Mouse (Mus musculus): ENCODE data around the gene Elane. TPM values are rescaled to one million over a fixed set of nuclear protein-coding genes. Genes with fewer than 3 reads are reported as not detected.
A peak's percentile ranks its signal among the peaks of the same experiment; 100 is the strongest.

Gene Elane
- polyA plus RNA-seq, 1 experiment from 2014 or later, result not detected

DNA sequence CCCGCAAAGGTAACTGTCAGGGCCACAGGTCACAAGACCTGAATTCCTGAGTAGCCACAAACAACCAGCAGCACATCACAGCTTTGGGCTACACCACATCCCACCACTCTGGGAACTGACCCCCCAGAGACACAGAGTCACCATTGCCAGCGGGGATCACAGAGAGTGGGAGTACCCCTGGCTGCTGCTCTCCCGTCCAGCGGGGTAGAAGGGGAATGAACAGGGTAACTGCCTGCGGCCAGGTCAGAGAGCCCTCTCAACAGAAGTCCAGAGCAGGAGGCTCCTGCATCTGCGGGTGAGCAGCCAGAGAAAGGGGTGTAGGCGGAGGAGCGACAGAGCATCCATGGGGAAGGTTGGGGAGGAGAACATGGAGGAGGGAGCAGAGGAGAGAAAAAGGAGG is 30.0 kb downstream of the Elane start:
- Histone ChIP-seq H3K4me2 (peak overlapping the region; percentile 95), H3K27me3 (peaks cover 39% of the 10 kb centered on the region), H3K27ac (peak overlapping the region; percentile 68), H3K4me3 (replicated peaks) (peak overlapping the region; percentile 82), H3K4me1 (replicated peaks) (peaks cover 53% of the 10 kb centered on the region), H3K36me3 (peaks cover 21% of the 10 kb centered on the region), H3K9me3 (no peaks in the 10 kb centered on the region), H3K9ac (replicated peaks) (peak overlapping the region; percentile 95)
- ATAC-seq (ENCODE audit: insufficient number of reproducible peaks, insufficient read depth, low FRiP score, low TSS enrichment, low read depth), result no peak
- 7% methylated on average over 8 of the region's 8 CpGs for WGBS

DNA sequence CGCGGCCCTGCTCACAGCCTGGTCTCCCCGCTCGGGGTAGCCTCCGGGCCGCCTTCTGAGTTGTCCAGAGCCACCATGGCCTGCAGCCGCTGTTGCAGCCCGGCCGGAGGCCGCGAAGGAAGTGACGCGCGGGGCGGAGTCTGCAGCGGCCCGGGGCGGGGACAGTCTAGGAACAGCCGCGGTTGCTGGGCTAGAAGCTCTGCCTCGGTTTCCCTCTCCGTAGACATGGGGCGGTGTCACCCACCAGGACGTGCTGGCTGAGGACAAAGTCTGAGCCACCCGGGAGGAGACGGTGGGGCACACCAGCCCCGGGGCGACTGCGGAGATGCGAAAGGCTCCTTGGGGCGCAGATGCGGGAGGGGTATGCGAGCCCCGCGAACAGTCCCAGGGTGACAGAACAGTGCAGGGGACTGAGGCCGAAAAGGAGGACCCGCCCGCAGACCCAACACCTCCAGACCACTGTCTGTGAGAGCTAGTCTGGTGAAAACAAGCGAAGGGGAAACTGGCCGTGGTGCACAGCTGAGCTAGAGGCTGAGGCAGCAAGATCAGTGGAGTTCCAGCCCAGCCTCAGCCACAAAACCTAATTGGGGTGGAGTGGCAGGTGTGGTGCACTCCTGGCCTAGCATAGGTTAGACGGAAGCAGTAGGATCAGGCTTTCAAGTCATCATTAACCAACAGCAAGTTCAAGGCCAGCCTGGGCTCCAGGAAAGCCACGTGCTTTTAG is 30.9 kb downstream of the Elane start, which contains the start of gene Kiss1r:
TSS of gene Kiss1r (plus strand) at position 164 of the 724 bp plus-strand sequence.
- H3K4me2 ChIP-seq, result peak within 1 kb of the TSS; percentile 95
- H3K27ac ChIP-seq, result peak within 1 kb of the TSS; percentile 68
- ATAC-seq (ENCODE audit: insufficient number of reproducible peaks, insufficient read depth, low FRiP score, low TSS enrichment, low read depth), result peak; percentile 82
- peaks cover 12% of the 10 kb centered on the region for H3K36me3 ChIP-seq
- H3K4me3 ChIP-seq (replicated peaks), result peak within 1 kb of the TSS; percentile 82
- H3K27me3 ChIP-seq, result peaks cover 48% of the 10 kb centered on the region
- H3K4me1 ChIP-seq (replicated peaks), result peaks cover 61% of the 10 kb centered on the region
- WGBS, result 3% methylated on average over 42 of the region's 42 CpGs
- H3K9ac ChIP-seq (replicated peaks), result peak within 1 kb of the TSS; percentile 95
- H3K9me3 ChIP-seq, result no peaks in the 10 kb centered on the region

- H3K9ac ChIP-seq (replicated peaks), result no peak overlapping the region; the same call in 1 of the 2 replicates
- peaks cover 55% of the 10 kb centered on the region for H3K27me3 ChIP-seq
- ATAC-seq (ENCODE audit: insufficient number of reproducible peaks, insufficient read depth, low FRiP score, low TSS enrichment, low read depth), result no peak
- peak overlapping the region; percentile 95 for H3K4me2 ChIP-seq
- WGBS, result 73% methylated on average over 5 of the region's 5 CpGs
- H3K27ac ChIP-seq, result no peak overlapping the region
- H3K9me3 ChIP-seq, result no peaks in the 10 kb centered on the region; the same call in 1 of the 2 replicates
- H3K4me3 ChIP-seq (replicated peaks), result peak overlapping the region; percentile 82
- peaks cover 61% of the 10 kb centered on the region for H3K4me1 ChIP-seq (replicated peaks)
- peaks cover 6% of the 10 kb centered on the region for H3K36me3 ChIP-seq
Measured at GRCm38 (mm10) chr10:79917532-79918100, 31.6 kb downstream of the Elane start.

DNA sequence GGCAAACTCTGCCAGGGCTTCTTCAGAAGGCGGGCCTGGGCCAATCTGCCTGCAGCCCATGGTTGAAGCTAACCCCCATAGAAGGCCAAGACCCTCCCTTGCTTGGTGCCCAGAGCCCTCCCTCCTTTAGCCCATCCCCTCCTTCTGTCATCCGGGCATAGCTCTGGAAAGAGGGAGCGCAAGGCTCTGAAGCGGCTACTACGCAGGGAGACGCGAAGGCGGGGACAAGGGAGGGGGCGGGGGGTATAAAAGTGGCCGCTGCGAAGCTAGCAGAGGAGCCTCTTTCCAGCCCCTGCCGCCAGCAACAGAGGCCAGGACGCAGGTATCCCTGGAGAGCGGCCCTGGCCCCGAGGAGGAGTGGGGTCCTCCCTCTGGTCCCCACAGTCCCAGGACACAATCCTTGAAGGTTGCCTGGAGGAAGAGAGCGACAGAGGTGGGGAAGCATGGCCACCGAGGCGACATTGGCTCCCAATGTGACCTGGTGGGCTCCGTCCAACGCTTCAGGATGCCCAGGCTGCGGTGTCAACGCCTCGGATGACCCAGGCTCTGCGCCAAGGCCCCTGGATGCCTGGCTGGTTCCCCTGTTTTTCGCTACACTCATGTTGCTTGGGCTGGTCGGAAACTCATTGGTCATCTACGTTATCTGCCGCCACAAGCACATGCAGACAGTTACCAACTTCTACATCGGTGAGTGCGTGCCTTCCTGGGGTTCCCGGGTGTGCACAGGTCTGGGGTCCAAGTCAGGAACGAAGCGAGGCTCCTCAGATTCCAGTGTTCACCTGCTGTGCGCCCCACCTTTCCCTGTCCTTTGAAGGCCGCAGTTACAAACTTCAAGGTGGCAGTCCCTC is 32.4 kb downstream of the Elane start:
- Histone ChIP-seq H3K9me3 (no peaks in the 10 kb centered on the region; the same call in 1 of the 2 replicates), H3K27ac (no peak overlapping the region), H3K4me1 (replicated peaks) (peaks cover 61% of the 10 kb centered on the region), H3K4me3 (replicated peaks) (peak overlapping the region; percentile 31), H3K9ac (replicated peaks) (peak overlapping the region; percentile 34; the same call in 1 of the 2 replicates), H3K36me3 (no peaks in the 10 kb centered on the region), H3K27me3 (peaks cover 63% of the 10 kb centered on the region), H3K4me2 (peak overlapping the region; percentile 46)
- no peak for ATAC-seq (ENCODE audit: insufficient number of reproducible peaks, insufficient read depth, low FRiP score, low TSS enrichment, low read depth)
- 4% methylated on average over 35 of the region's 35 CpGs for WGBS

DNA sequence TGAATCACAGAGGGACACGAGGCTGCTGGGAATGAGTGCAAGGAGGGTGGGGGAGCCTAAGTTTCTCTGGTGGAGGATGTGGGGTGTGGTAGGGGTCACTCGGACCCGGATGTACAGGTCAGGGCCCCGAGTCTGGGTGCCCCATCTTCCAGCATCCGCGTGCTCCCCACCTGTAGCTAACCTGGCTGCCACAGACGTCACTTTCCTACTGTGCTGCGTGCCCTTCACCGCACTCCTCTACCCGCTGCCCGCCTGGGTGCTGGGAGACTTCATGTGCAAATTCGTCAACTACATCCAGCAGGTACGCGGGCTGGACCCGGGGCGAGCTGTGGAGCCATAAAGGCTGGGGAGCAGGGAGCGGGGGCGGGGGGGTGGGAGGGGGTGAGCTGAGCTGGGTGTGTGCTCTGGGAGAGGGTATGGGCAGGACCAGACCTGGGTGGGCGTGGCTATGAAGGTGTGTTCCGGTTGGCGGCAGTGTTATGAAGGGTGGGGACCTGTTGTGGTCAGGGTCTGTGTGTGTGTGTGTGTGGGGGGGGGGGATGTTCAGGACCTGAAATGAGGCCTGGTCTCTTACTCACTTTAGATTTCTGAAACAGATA is 33.3 kb downstream of the Elane start:
- Histone ChIP-seq H3K36me3 (no peaks in the 10 kb centered on the region), H3K9ac (replicated peaks) (no peak overlapping the region), H3K4me1 (replicated peaks) (peaks cover 61% of the 10 kb centered on the region), H3K4me2 (peak overlapping the region; percentile 50), H3K27me3 (peaks cover 72% of the 10 kb centered on the region), H3K9me3 (no peaks in the 10 kb centered on the region; the same call in 1 of the 2 replicates), H3K27ac (no peak overlapping the region), H3K4me3 (replicated peaks) (peak overlapping the region; percentile 31)
- no peak for ATAC-seq (ENCODE audit: insufficient number of reproducible peaks, insufficient read depth, low FRiP score, low TSS enrichment, low read depth)
- 3% methylated on average over 21 of the region's 21 CpGs for WGBS

- H3K4me2 ChIP-seq, result peak overlapping the region; percentile 55
- ATAC-seq (ENCODE audit: insufficient number of reproducible peaks, insufficient read depth, low FRiP score, low TSS enrichment, low read depth), result no peak
- H3K36me3 ChIP-seq, result no peaks in the 10 kb centered on the region
- H3K9me3 ChIP-seq, result no peaks in the 10 kb centered on the region; the same call in 1 of the 2 replicates
- H3K27ac ChIP-seq, result no peak overlapping the region
- 0 out of 2 replicates have a peak overlapping the region, but pooled peaks have one; percentile 31 for H3K9ac ChIP-seq (replicated peaks)
- 23% methylated on average over 26 of the region's 26 CpGs for WGBS
- peaks cover 72% of the 10 kb centered on the region for H3K27me3 ChIP-seq
- peak overlapping the region; percentile 36 for H3K4me3 ChIP-seq (replicated peaks)
- peaks cover 53% of the 10 kb centered on the region for H3K4me1 ChIP-seq (replicated peaks)
Measured at GRCm38 (mm10) chr10:79920056-79920890, 34.2 kb downstream of the Elane start.

- no peak within 1 kb of the TSS for H3K27ac ChIP-seq
- 5% methylated on average over 41 of the region's 41 CpGs for whole genome bisulfite sequencing
- H3K9me3 ChIP-seq, result no peaks in the 10 kb centered on the region; the same call in 1 of the 2 replicates
- ATAC-seq (ENCODE audit: insufficient number of reproducible peaks, insufficient read depth, low FRiP score, low TSS enrichment, low read depth), result no peak
- H3K4me3 ChIP-seq (replicated peaks), result peak within 1 kb of the TSS; percentile 36
- peaks cover 72% of the 10 kb centered on the region for H3K27me3 ChIP-seq
- peaks cover 52% of the 10 kb centered on the region for H3K4me1 ChIP-seq (replicated peaks)
- peak within 1 kb of the TSS; percentile 31; the same call in 1 of the 2 replicates for H3K9ac ChIP-seq (replicated peaks)
- H3K36me3 ChIP-seq, result no peaks in the 10 kb centered on the region
- peak within 1 kb of the TSS; percentile 55 for H3K4me2 ChIP-seq
Measured at GRCm38 (mm10) chr10:79920958-79921535, 35.0 kb downstream of the Elane start, which contains the start of gene R3hdm4. Gene R3hdm4 (minus strand): TSS chr10:79921208.

GRCm38 (mm10) chr10:79921572-79921971 is 35.5 kb downstream of the Elane start:
- Histone ChIP-seq H3K27ac (no peak overlapping the region), H3K4me2 (peak overlapping the region; percentile 55), H3K9me3 (no peaks in the 10 kb centered on the region; the same call in 1 of the 2 replicates), H3K4me3 (replicated peaks) (peak overlapping the region; percentile 36), H3K36me3 (no peaks in the 10 kb centered on the region), H3K27me3 (peaks cover 72% of the 10 kb centered on the region), H3K4me1 (replicated peaks) (peaks cover 54% of the 10 kb centered on the region), H3K9ac (replicated peaks) (peak overlapping the region; percentile 31; the same call in 1 of the 2 replicates)
- WGBS, result under 1% methylated on average over 34 of the region's 34 CpGs
- ATAC-seq (ENCODE audit: insufficient number of reproducible peaks, insufficient read depth, low FRiP score, low TSS enrichment, low read depth), result no peak

- Histone ChIP-seq H3K27ac (peak overlapping the region; percentile 97; the same call in 1 of the 2 replicates), H3K4me2 (peak overlapping the region; percentile 87; the same call in 1 of the 2 replicates), H3K27me3 (peaks cover 41% of the 10 kb centered on the region), H3K4me3 (replicated peaks) (0 out of 2 replicates have a peak overlapping the region, but pooled peaks have one; percentile 15), H3K9me3 (no peaks in the 10 kb centered on the region; the same call in 1 of the 2 replicates), H3K4me1 (replicated peaks) (peaks cover 48% of the 10 kb centered on the region), H3K9ac (replicated peaks) (no peak overlapping the region), H3K36me3 (no peaks in the 10 kb centered on the region)
- no peak for ATAC-seq (ENCODE audit: insufficient number of reproducible peaks, insufficient read depth, low FRiP score, low TSS enrichment, low read depth)
- WGBS, result 11% methylated on average over 29 of the region's 29 CpGs
Measured at GRCm38 (mm10) chr10:79924998-79925784, 39.1 kb downstream of the Elane start.
